Mouse (Mus musculus): ENCODE data around the gene Cox20. TPM values are rescaled to one million over a fixed set of nuclear protein-coding genes. Genes with fewer than 3 reads are reported as not detected.
A peak's percentile ranks its signal among the peaks of the same experiment; 100 is the strongest.
"Not testable (repeated sequence)": the region's sequence is repeated elsewhere in the genome, so short reads cannot be mapped to it uniquely, and the experiment has no call there.

Gene Cox20
- polyA plus RNA-seq, 1 experiment: 66.8 TPM

DNA sequence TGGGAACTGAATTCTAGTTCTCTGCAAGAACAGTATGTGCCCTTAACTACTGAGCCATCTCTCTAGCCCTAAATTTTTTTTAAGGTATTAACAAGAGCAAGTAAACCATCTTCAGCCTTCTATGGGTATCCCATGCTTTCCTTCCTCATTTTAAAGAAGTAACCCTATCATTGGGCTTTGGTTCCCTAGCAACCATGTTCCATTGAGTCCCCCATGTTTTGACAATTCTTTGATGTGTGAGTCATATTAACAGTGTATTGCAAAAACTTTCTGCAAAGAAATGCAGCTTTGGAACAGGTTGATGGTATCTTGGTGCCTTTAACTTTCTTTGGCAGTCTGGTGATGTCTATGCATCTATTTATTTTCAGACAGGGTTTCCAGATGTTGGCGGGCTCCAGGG, 24.9 kb upstream of the Cox20 start:
- no peak for TF ChIP-seq POLR2A (IDR thresholded peaks at IDR 0.05; ENCODE audit: low read depth, low read length)
- no peak for TF ChIP-seq CTCF (IDR thresholded peaks at IDR 0.05; ENCODE audit: borderline replicate concordance, insufficient read depth, low read length)
- no peak overlapping the region for H3K4me3 ChIP-seq (ENCODE audit: insufficient read depth, low read length)
- H3K4me1 ChIP-seq (ENCODE audit: control insufficient read depth, insufficient read depth, low read length): 0 out of 2 replicates have a peak, but pooled peaks cover 2% of the 10 kb centered on the region
- H3K27ac ChIP-seq (ENCODE audit: insufficient read depth, low read length): no peak overlapping the region

DNA sequence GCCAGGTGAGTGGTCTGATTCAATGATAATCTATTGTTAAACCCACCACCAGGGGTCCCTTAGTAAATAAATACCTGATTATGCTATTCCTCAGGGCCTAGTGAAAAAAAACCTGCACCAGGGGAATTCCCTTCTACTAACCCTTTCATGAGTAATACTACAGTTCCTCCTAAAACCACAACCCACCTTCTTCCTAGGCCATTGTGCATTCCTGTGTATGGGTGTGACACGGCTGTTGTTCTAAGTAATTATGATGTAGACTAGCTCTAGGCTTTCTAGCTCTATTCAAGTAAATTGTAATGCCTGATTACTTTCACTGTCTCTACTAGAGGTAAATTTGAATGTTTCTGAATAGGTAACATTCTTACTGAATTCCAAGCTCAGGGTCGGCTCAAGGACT, 17.7 kb upstream of the Cox20 start:
- H3K4me1 ChIP-seq (ENCODE audit: control insufficient read depth, insufficient read depth, low read length); H3K4me3 ChIP-seq (ENCODE audit: insufficient read depth, low read length); H3K27ac ChIP-seq (ENCODE audit: insufficient read depth, low read length): not testable (repeated sequence)

DNA sequence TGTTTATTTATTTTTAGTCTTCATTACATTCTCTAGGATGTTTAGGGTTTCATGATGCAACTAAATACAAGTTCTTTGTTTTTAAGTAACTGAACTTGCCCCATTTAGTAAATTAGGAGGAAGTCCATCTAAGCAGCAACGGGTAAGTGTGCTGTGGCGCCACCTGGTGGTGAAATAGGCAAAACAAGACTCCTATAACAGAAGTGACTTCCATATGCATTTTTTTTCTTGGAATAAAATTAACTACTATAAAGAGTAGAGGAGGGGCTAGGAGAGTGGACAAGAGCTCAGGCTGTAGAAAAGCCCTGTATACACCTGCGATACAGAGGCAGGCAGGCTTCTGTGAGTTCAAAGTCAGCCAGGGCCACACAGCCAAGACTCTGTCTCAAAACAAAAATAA, 15.5 kb upstream of the Cox20 start:
- TF ChIP-seq POLR2A (IDR thresholded peaks at IDR 0.05; ENCODE audit: low read depth, low read length): no peak
- peak; percentile 62; the same call in 1 of the 2 replicates for TF ChIP-seq CTCF (IDR thresholded peaks at IDR 0.05; ENCODE audit: borderline replicate concordance, insufficient read depth, low read length)
- Histone ChIP-seq H3K4me1 (ENCODE audit: control insufficient read depth, insufficient read depth, low read length) (no peaks in the 10 kb centered on the region), H3K4me3 (ENCODE audit: insufficient read depth, low read length) (no peak overlapping the region)

DNA sequence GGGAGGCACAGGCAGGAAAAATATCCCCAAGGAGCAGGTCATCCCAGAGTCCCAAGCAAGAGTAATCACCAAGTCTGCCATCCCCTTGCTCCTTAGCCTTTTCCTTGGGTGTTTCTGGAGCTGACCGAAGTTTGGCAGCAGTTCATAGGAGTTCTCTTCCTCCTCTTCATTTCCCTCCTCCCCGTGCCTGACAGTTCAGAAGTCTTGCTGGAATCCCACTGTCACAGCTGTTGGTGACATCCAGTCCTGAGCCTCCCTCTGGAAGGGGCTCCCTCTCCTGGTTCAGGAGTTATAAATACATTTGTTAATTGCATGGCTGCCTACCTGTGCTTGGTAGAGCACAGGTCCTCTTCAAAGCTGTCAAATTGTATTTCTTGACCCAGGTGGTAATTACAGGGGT, 9.4 kb upstream of the Cox20 start:
- Histone ChIP-seq H3K4me3 (ENCODE audit: insufficient read depth, low read length) (no peak overlapping the region), H3K4me1 (ENCODE audit: control insufficient read depth, insufficient read depth, low read length) (no peaks in the 10 kb centered on the region), H3K27ac (ENCODE audit: insufficient read depth, low read length) (no peak overlapping the region)
- TF ChIP-seq POLR2A (IDR thresholded peaks at IDR 0.05; ENCODE audit: low read depth, low read length) (no peak), CTCF (IDR thresholded peaks at IDR 0.05; ENCODE audit: borderline replicate concordance, insufficient read depth, low read length) (no peak)

More for the DNA sequence above, 15.5 kb upstream of the Cox20 start:
- H3K27ac ChIP-seq (ENCODE audit: insufficient read depth, low read length): no peak overlapping the region

DNA sequence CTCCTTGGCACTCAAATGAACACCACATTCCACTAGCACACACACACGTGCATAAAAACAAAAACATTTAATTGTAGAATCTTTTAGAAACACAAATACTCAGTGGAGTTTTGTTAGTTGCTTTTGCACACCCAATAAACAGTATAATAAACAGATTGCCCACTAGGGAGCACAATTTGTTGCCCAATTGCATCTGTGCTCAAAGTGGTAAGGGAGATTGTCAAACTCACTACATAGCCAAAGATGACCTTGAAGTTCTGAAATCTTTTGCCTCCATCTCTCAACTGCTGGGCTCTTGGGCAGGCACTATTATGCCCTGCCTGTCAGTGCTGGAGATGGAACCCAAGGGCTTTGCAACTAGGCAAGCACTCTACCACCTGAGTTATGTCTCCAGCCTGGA, 8.8 kb upstream of the Cox20 start:
- H3K27ac ChIP-seq (ENCODE audit: insufficient read depth, low read length): no peak overlapping the region
- no peaks in the 10 kb centered on the region for H3K4me1 ChIP-seq (ENCODE audit: control insufficient read depth, insufficient read depth, low read length)
- no peak overlapping the region for H3K4me3 ChIP-seq (ENCODE audit: insufficient read depth, low read length)
- TF ChIP-seq CTCF (IDR thresholded peaks at IDR 0.05; ENCODE audit: borderline replicate concordance, insufficient read depth, low read length) (no peak), POLR2A (IDR thresholded peaks at IDR 0.05; ENCODE audit: low read depth, low read length) (no peak)

DNA sequence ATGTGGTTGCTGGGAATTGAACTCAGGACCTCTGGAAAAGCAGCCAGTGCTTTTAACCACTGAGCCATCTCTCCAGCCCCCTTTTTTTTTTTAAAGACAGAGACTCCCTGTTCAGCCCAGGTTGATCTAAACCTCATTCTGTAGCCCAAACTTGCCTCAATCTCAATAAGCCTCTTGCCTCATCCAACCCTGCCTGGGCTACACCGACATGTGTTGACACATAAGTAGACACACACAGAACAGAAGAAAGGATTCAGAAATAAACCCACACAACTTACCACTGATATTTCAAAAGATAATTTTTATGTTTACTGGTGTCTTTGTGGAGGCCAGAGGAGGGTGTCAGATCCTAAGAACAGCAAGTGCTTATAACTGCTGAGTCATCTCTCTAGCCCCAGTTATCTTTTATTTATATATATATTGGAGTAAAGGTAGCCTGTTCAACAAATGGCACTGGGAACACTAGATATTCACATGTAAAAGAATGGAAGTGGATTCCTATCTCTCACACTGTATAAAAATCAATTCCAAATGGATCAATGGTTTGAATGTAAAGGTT, 5.8 kb upstream of the Cox20 start:
- Histone ChIP-seq H3K4me1 (ENCODE audit: control insufficient read depth, insufficient read depth, low read length) (no peaks in the 10 kb centered on the region), H3K27ac (ENCODE audit: insufficient read depth, low read length) (no peak overlapping the region), H3K4me3 (ENCODE audit: insufficient read depth, low read length) (no peak overlapping the region)
- no peak for TF ChIP-seq CTCF (IDR thresholded peaks at IDR 0.05; ENCODE audit: borderline replicate concordance, insufficient read depth, low read length)
- TF ChIP-seq POLR2A (IDR thresholded peaks at IDR 0.05; ENCODE audit: low read depth, low read length): no peak

DNA sequence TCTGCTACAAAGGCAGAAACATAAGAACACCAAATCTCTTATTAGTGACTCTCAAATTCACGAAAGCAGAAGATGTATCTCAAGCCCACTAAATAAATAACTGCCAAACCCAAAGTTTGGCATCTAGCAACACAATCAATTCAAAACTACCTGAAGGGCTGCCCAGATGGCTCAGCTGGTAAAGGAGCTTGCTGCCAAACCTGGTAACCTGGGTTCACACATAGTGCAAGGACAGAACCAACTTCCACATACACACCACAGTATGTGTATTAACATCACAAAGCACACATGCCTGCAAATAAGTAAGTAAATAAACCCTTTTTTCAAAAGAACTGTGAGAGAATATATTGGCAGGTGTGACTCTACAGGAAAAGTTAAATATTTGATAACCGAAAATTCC, 4.7 kb upstream of the Cox20 start:
- Histone ChIP-seq H3K27ac (ENCODE audit: insufficient read depth, low read length) (no peak overlapping the region), H3K4me3 (ENCODE audit: insufficient read depth, low read length) (no peak overlapping the region), H3K4me1 (ENCODE audit: control insufficient read depth, insufficient read depth, low read length) (no peaks in the 10 kb centered on the region)
- TF ChIP-seq CTCF (IDR thresholded peaks at IDR 0.05; ENCODE audit: borderline replicate concordance, insufficient read depth, low read length): no peak
- no peak for TF ChIP-seq POLR2A (IDR thresholded peaks at IDR 0.05; ENCODE audit: low read depth, low read length)

DNA sequence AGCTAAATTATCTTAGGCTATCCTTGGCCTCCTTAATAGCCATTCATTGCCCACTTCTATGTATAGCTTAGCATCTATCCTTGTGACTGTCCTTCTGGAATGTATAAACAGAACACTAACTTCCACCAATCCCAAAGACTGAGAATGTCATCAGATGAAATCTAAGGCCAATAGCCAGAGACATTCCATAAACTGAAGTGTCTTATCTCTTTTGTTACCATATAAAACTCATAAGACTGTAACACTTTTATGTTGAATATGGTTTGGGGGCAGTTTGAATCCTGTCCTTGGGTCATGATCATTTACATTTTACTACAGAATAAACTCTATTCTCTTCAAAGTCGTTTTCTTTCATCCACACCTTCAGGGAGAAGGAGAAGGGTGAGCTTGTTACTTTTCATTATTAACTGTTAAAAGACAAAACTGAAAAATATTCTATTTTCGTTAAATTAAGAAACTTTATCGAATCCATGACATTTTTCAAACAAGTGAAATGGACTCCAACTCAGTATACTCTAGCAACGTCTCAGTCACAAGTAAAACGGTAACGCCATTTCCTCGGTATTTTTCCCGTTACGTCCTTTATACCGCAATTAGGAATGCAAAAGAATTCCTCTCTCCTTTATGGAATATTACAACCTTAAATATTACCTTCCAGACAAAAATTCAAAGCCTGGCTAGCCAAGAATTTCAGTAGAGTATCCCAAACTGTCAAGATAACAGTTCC, 1.5 kb upstream of the Cox20 start:
- H3K4me1 ChIP-seq (ENCODE audit: control insufficient read depth, insufficient read depth, low read length): peaks cover 5% of the 10 kb centered on the region
- no peak overlapping the region for H3K4me3 ChIP-seq (ENCODE audit: insufficient read depth, low read length)
- peak overlapping the region; percentile 99 for H3K27ac ChIP-seq (ENCODE audit: insufficient read depth, low read length)
- no peak for TF ChIP-seq POLR2A (IDR thresholded peaks at IDR 0.05; ENCODE audit: low read depth, low read length)
- TF ChIP-seq CTCF (IDR thresholded peaks at IDR 0.05; ENCODE audit: borderline replicate concordance, insufficient read depth, low read length): no peak

DNA sequence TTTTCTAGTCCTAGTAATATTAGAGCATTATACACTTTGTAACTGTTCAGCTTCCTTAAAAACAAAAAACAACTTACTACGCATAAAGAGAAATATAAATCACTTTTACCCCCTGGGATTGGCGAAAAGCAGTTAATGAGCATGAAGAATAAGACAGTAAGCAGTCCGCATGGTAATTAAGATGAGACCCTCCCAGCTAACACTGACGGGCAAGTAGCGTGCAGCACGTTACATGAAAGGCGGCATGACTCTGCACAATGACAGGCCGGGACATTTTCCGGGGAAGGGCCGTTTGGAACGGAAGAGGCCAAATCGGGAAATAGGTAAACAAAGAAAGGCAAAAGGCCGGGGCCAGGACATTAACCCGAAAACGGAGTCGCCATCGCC, 935 bp upstream of the Cox20 start:
- H3K27ac ChIP-seq (ENCODE audit: insufficient read depth, low read length): peak overlapping the region; percentile 99
- H3K4me3 ChIP-seq (ENCODE audit: insufficient read depth, low read length): peak overlapping the region; percentile 50
- TF ChIP-seq CTCF (IDR thresholded peaks at IDR 0.05; ENCODE audit: borderline replicate concordance, insufficient read depth, low read length): no peak
- TF ChIP-seq POLR2A (IDR thresholded peaks at IDR 0.05; ENCODE audit: low read depth, low read length): peak; percentile 83
- peaks cover 5% of the 10 kb centered on the region for H3K4me1 ChIP-seq (ENCODE audit: control insufficient read depth, insufficient read depth, low read length)

DNA sequence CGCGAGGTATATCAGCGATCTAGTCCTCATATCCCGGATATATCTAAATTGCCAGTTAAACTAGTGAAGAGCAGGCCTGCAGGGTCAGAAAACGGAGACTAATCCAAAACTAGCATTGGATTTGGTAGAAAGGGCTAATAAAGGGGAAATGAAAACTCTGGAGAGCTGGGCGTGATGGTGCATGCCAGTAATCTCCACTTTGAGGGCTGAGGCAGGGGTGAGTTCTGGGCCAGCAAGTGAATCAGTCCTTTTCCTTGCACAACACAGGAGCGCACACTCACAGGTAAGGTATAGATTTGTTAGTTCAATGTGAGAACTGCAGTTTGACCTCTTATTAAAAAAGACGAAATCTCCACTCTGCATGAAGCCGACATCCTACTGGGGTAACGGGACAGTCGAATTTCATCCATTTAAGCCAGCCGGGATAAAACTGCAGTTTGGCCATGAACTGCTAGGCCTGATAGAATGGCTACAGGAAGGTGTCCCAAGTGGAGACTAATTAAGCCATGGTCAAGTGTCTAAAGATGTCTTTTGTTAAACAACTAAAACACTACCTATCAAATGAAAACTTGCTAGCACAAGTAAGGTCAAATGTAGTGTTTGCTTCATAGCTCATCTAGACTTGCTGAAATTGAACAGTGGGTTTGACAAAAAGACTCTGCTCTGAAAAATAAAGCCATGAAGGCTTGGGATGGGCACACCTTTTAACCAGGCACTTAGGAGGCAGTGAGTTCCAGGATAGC, 536 bp downstream of the Cox20 start:
- Histone ChIP-seq H3K27ac (ENCODE audit: insufficient read depth, low read length) (peak overlapping the region; percentile 99), H3K4me3 (ENCODE audit: insufficient read depth, low read length) (peak overlapping the region; percentile 50), H3K4me1 (ENCODE audit: control insufficient read depth, insufficient read depth, low read length) (peaks cover 5% of the 10 kb centered on the region)
- TF ChIP-seq CTCF (IDR thresholded peaks at IDR 0.05; ENCODE audit: borderline replicate concordance, insufficient read depth, low read length) (no peak), POLR2A (IDR thresholded peaks at IDR 0.05; ENCODE audit: low read depth, low read length) (no peak)
